Mouse (Mus musculus): ENCODE results near the gene Bsn. TPM values are rescaled to one million over a fixed set of nuclear protein-coding genes. Genes with fewer than 3 reads are reported as not detected.

Gene Bsn
- polyA plus RNA-seq, 1 experiment from 2014 or later = 0.81 TPM

DNA sequence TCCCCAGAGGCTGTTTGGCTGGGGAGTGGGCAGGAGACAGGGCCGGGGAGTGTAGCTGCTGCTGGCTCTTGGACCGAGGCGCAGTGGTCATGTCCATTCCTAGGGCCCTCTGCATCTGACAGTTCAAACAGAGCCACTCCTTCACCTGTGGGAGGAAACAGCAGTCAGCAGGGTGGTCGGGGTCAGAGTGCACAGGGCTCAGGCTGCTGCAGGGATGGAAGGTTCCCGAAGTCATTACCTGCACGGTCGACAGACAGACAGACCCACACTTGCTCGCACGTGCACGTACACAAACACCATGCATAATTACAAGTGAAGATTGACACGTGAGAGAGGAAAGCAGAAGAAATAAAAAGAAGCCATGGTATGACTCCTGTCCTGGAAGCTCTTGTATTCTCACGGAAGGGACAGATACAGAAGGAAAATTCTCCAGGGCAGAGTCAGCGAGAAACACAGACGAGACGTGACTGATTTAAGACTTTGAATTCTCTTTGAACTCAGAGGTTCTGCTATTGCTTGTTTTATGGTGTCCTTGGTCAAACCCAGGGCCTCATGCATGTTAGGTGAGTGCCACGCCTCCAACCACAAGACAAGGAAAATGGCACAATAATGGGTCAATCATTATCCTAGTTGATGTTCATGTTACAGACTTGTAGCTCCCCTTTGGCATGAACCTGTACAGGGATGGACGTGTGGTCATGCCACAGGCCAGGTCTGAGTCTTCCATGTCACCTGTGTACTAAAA lies 63.6 kb downstream of the Bsn start:
- no peaks in the 10 kb centered on the region for H3K36me3 ChIP-seq (ENCODE audit: control insufficient read depth, insufficient read depth)
- H3K27me3 ChIP-seq (ENCODE audit: control insufficient read depth, insufficient read depth, low read length) = no peaks in the 10 kb centered on the region
- no peaks in the 10 kb centered on the region for H3K9me3 ChIP-seq (replicated peaks; ENCODE audit: control insufficient read depth, low read length)
- H3K4me2 ChIP-seq (ENCODE audit: low read depth, low read length) = no peak overlapping the region
- 77% methylated on average over 17 of the region's 17 CpGs for whole genome bisulfite sequencing
- no peak for ATAC-seq (replicated peaks; ENCODE audit: extremely low read depth, insufficient read depth, low FRiP score)
- H3K9ac ChIP-seq (ENCODE audit: low read length) = no peak overlapping the region
- no peak overlapping the region for H3K4me3 ChIP-seq (ENCODE audit: low read length)
- no peak overlapping the region for H3K27ac ChIP-seq (ENCODE audit: low read length)
- H3K4me1 ChIP-seq (ENCODE audit: control insufficient read depth, insufficient read depth, low read length) = no peaks in the 10 kb centered on the region

- Histone ChIP-seq H3K9me3 (replicated peaks; ENCODE audit: control insufficient read depth, low read length) (no peaks in the 10 kb centered on the region), H3K27ac (ENCODE audit: low read length) (no peak overlapping the region), H3K4me1 (ENCODE audit: control insufficient read depth, insufficient read depth, low read length) (peaks cover under 1% of the 10 kb centered on the region; the same call in 1 of the 2 replicates), H3K27me3 (ENCODE audit: control insufficient read depth, insufficient read depth, low read length) (no peaks in the 10 kb centered on the region), H3K36me3 (ENCODE audit: control insufficient read depth, insufficient read depth) (no peaks in the 10 kb centered on the region), H3K4me3 (ENCODE audit: low read length) (no peak overlapping the region), H3K9ac (ENCODE audit: low read length) (no peak overlapping the region), H3K4me2 (ENCODE audit: low read depth, low read length) (no peak overlapping the region)
- WGBS = 87% methylated on average over 8 of the region's 8 CpGs
- no peak for ATAC-seq (replicated peaks; ENCODE audit: extremely low read depth, insufficient read depth, low FRiP score)
Measured at GRCm38 (mm10) chr9:108125731-108126130, 64.5 kb downstream of the Bsn start.

DNA sequence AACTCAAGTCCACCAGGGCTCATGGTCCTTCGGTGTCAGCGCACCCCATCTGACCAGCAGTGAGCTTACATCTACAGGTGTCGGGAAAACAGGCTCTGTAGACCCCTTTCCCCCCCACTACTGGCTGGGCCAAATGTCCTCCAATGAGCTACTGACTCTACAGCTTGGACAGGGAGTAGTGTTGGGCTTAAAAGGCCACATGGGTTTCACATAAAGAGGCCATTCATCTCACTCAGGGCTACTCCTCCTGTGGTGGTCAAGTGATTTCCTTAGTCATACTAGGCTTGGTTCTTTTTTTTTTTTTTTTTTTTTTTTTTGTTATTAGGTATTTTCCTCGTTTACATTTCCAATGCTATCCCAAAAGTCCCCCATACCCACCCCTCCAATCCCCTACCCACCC lies 66.3 kb downstream of the Bsn start:
- Histone ChIP-seq H3K9me3 (replicated peaks; ENCODE audit: control insufficient read depth, low read length) (no peaks in the 10 kb centered on the region), H3K4me2 (ENCODE audit: low read depth, low read length) (no peak overlapping the region), H3K27me3 (ENCODE audit: control insufficient read depth, insufficient read depth, low read length) (no peaks in the 10 kb centered on the region), H3K4me3 (ENCODE audit: low read length) (no peak overlapping the region), H3K36me3 (ENCODE audit: control insufficient read depth, insufficient read depth) (no peaks in the 10 kb centered on the region), H3K9ac (ENCODE audit: low read length) (no peak overlapping the region), H3K27ac (ENCODE audit: low read length) (no peak overlapping the region), H3K4me1 (ENCODE audit: control insufficient read depth, insufficient read depth, low read length) (peaks cover 15% of the 10 kb centered on the region)
- ATAC-seq (replicated peaks; ENCODE audit: extremely low read depth, insufficient read depth, low FRiP score) = no peak
- WGBS = 89% methylated on average over 4 of the region's 4 CpGs

DNA sequence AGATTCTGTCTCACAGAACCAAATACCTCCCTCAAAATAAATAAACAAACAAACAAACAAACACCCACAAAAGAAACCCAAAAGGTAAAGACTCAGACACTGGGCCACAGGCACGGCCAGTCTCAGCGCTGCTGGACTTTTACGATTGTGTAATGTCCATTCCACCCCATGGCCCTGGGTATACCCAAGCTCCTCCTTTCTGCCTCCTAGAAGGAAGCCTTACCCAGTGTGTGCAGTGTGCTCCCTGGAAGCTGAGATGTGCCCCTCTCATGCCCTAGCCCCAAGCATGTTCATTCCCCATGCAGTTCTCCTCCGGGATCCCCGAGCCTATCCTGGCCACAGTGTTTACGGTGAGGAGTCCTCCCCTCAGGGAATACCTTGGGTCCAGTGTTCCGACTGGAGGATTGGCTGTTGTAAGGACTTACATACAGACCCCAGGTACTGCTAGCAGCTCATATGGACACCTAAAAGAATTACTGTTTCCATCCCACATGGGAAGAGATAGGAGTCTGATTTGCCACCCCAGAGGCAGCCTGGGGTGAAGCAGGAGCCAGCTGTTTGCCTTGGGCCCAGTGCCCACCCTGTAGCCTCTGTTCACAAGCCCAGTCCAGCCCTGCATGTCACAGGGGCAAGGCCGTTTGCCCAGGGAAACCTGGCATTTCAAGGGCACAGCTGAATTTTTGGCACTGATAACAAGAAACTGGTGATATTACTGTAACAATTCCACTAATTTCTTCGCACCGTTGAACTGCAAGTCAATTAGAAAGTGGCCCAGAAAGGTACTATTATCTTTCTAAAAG lies 68.8 kb downstream of the Bsn start:
- H3K9ac ChIP-seq (ENCODE audit: low read length) = no peak overlapping the region
- H3K4me2 ChIP-seq (ENCODE audit: low read depth, low read length) = no peak overlapping the region
- no peak for ATAC-seq (replicated peaks; ENCODE audit: extremely low read depth, insufficient read depth, low FRiP score)
- 83% methylated on average over 10 of the region's 10 CpGs for WGBS
- no peaks in the 10 kb centered on the region for H3K9me3 ChIP-seq (replicated peaks; ENCODE audit: control insufficient read depth, low read length)
- peaks cover 15% of the 10 kb centered on the region for H3K4me1 ChIP-seq (ENCODE audit: control insufficient read depth, insufficient read depth, low read length)
- no peaks in the 10 kb centered on the region for H3K27me3 ChIP-seq (ENCODE audit: control insufficient read depth, insufficient read depth, low read length)
- no peak overlapping the region for H3K4me3 ChIP-seq (ENCODE audit: low read length)
- no peaks in the 10 kb centered on the region for H3K36me3 ChIP-seq (ENCODE audit: control insufficient read depth, insufficient read depth)
- H3K27ac ChIP-seq (ENCODE audit: low read length) = no peak overlapping the region

DNA sequence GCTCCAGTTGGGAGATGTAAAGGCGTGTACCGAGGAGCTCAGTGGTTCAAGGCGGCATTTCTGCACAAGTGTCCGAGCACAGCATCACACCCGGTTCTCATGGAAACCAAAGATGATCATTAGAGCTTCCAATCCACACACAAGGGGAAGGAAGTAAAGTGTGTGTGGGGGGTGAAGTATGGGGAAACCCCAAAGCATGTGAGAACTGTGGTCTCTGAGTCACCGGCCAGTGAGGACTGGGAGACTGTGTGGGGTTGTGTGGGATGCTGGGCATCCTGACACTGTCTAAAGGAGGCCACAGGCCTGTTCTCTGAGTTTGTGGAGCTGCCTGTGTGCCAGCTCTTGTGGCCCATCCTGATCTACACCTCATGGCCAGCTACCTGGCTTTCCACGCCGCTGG lies 69.5 kb downstream of the Bsn start:
- Histone ChIP-seq H3K4me3 (ENCODE audit: low read length) (no peak overlapping the region), H3K9ac (ENCODE audit: low read length) (no peak overlapping the region), H3K36me3 (ENCODE audit: control insufficient read depth, insufficient read depth) (no peaks in the 10 kb centered on the region), H3K4me2 (ENCODE audit: low read depth, low read length) (no peak overlapping the region), H3K27me3 (ENCODE audit: control insufficient read depth, insufficient read depth, low read length) (no peaks in the 10 kb centered on the region), H3K27ac (ENCODE audit: low read length) (peak overlapping the region; percentile 84), H3K4me1 (ENCODE audit: control insufficient read depth, insufficient read depth, low read length) (peaks cover 15% of the 10 kb centered on the region), H3K9me3 (replicated peaks; ENCODE audit: control insufficient read depth, low read length) (no peaks in the 10 kb centered on the region)
- 87% methylated on average over 8 of the region's 8 CpGs for WGBS
- ATAC-seq (replicated peaks; ENCODE audit: extremely low read depth, insufficient read depth, low FRiP score) = no peak

DNA sequence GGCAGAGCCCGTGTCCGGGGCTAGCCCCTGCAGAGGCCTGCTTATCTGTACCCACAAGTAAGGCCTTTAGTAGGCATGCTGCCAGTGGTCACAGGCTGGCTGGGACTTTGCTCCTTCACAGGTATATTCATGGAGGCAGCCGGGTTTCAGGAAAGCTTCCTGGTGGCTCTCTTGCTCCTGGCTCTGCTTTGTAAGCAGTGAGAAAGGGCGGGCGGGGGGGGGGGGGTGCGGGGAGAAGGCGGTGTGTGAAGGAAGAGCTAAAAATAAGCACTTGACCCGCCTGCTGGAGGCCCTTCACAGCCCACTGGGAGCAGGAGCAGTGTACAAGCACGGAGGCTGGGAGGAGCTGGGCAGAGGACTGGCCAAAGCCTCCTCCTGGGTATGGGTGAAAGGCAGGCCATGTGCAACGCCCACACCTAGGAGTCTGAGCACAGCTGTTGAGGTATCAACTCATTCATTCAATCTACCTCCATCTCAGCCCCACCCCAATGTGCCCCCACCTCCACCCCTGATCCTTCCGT lies 70.2 kb downstream of the Bsn start:
- 19% methylated on average over 9 of the region's 11 CpGs for whole genome bisulfite sequencing
- Histone ChIP-seq H3K4me1 (ENCODE audit: control insufficient read depth, insufficient read depth, low read length) (peaks cover 15% of the 10 kb centered on the region), H3K9ac (ENCODE audit: low read length) (peak overlapping the region; percentile 62), H3K4me3 (ENCODE audit: low read length) (no peak overlapping the region), H3K27ac (ENCODE audit: low read length) (peak overlapping the region; percentile 84), H3K27me3 (ENCODE audit: control insufficient read depth, insufficient read depth, low read length) (no peaks in the 10 kb centered on the region), H3K9me3 (replicated peaks; ENCODE audit: control insufficient read depth, low read length) (no peaks in the 10 kb centered on the region), H3K36me3 (ENCODE audit: control insufficient read depth, insufficient read depth) (no peaks in the 10 kb centered on the region), H3K4me2 (ENCODE audit: low read depth, low read length) (peak overlapping the region; percentile 31; the same call in 1 of the 2 replicates)
- ATAC-seq (replicated peaks; ENCODE audit: extremely low read depth, insufficient read depth, low FRiP score) = peak; percentile 93

- no peak for ATAC-seq (replicated peaks; ENCODE audit: extremely low read depth, insufficient read depth, low FRiP score)
- 67% methylated on average over 4 of the region's 4 CpGs for WGBS
- no peak overlapping the region for H3K9ac ChIP-seq (ENCODE audit: low read length)
- no peak overlapping the region for H3K4me2 ChIP-seq (ENCODE audit: low read depth, low read length)
- H3K27me3 ChIP-seq (ENCODE audit: control insufficient read depth, insufficient read depth, low read length) = peaks cover 8% of the 10 kb centered on the region
- H3K36me3 ChIP-seq (ENCODE audit: control insufficient read depth, insufficient read depth) = no peaks in the 10 kb centered on the region
- peaks cover 3% of the 10 kb centered on the region; the same call in 1 of the 2 replicates for H3K9me3 ChIP-seq (replicated peaks; ENCODE audit: control insufficient read depth, low read length)
- H3K4me1 ChIP-seq (ENCODE audit: control insufficient read depth, insufficient read depth, low read length) = peaks cover 15% of the 10 kb centered on the region
- no peak overlapping the region for H3K27ac ChIP-seq (ENCODE audit: low read length)
- no peak overlapping the region for H3K4me3 ChIP-seq (ENCODE audit: low read length)
Measured at GRCm38 (mm10) chr9:108117143-108117542, 73.0 kb downstream of the Bsn start.

- H3K27me3 ChIP-seq (ENCODE audit: control insufficient read depth, insufficient read depth, low read length) = peaks cover 8% of the 10 kb centered on the region
- H3K4me1 ChIP-seq (ENCODE audit: control insufficient read depth, insufficient read depth, low read length) = peaks cover 18% of the 10 kb centered on the region
- H3K27ac ChIP-seq (ENCODE audit: low read length) = no peak overlapping the region
- no peaks in the 10 kb centered on the region for H3K36me3 ChIP-seq (ENCODE audit: control insufficient read depth, insufficient read depth)
- H3K4me2 ChIP-seq (ENCODE audit: low read depth, low read length) = no peak overlapping the region
- WGBS = 62% methylated on average over 43 of the region's 43 CpGs
- H3K4me3 ChIP-seq (ENCODE audit: low read length) = no peak overlapping the region
- H3K9ac ChIP-seq (ENCODE audit: low read length) = no peak overlapping the region
- peaks cover 3% of the 10 kb centered on the region; the same call in 1 of the 2 replicates for H3K9me3 ChIP-seq (replicated peaks; ENCODE audit: control insufficient read depth, low read length)
- ATAC-seq (replicated peaks; ENCODE audit: extremely low read depth, insufficient read depth, low FRiP score) = no peak
Measured at GRCm38 (mm10) chr9:108115290-108116077, 74.7 kb downstream of the Bsn start.

All from heart, embryonic 16.5 days (tissue).